Mouse (Mus musculus): ENCODE data around the gene Zfp566. TPM values are rescaled to one million over a fixed set of nuclear protein-coding genes. Genes with fewer than 3 reads are reported as not detected.
A peak's percentile ranks its signal among the peaks of the same experiment; 100 is the strongest.

Gene Zfp566
- total RNA-seq, 2 experiments from 2014 or later = 1.1 to 1.8 TPM

DNA sequence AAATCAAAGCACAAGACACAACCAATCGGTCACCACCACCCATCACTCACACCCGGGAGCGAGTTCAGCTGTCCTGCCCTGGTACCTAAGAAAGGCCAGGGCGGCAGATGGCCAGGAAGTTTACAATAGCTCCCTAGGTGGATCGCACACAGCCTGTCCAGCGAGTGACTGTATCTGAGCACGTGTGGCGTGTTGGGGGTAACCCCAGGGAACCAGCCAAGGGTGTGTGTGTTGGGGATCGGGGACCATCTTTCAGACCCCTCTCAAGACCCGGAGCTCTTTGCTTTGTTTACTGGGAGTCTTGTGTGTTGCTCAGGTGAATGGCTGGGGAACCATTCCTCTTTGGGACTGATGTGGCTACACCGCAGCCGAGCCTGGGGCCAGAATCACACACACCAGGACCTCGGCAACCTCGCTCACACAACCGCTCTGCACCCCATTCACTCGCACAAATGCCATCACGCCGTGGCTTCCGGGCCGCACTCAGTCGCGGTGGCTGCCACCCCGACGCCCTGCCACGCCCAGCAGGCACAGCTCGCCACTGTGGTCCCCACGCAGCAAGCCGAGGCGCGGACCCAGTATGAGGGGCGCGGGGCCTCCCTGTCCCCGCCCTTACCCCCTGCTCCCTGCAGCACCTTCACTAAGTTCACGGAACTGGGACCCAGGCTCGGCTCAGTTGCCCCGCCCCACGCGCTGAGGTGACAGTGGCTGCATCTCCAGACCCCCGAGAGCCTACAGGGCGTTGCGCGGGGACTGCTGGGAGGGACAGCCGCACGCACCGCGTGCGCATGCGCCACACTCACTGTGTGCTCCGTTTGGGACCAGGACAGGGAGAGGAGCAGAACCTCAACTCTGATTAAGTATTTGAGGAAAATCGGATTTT is 17.9 kb downstream of the Zfp566 start, which contains the start of gene Zfp82:
TSS of gene Zfp82 (minus strand) at position 755 of the 883 bp plus-strand sequence.
- DNase-seq = peak; percentile 82
- intact Hi-C loops (cut with DNase I; ENCODE audit: low total_unique reads) = no loop called here

DNA sequence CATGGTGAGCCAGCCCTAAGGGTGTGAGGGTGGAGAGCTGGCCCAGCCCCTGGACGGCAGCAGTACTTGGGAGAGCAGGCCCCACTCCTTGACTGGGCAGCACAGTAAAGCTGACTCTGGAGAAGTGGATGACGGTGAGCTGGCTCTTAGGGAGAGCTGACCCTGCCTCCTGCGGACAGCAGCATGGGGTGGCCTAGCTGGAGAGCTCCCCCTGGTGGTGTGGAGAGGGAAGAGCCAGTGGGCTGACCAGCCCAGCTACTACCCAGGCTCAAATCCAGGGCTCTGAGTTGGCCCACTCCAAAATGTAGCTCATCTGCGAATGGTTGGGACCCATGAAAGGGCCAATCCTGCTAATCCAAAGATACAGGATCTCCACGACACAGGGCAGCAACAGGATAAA is 25.7 kb downstream of the Zfp566 start:
- DNase-seq = no peak
- intact Hi-C loops (cut with DNase I; ENCODE audit: low total_unique reads) = no loop called here

DNA sequence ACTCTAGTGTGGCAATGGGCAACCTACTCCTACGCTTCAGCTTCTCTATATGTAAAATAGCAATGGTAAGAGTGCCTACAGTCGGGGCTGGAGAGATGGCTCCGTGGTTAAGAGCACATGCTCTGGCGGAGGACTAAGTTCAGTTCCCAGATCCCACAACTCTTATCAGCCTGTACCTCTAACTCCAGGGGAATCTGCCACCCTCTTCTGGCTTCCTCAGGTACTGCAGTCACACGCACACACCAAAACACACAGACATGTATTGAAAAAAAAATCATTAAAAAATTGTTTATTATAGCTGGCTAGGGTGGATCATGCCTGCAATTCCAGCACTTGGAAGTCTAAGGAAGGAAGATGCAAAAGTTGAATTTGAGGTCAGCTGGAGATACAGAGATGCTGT is 27.8 kb downstream of the Zfp566 start:
- intact Hi-C loops (cut with DNase I; ENCODE audit: low total_unique reads) = no loop called here
- DNase-seq = no peak

DNA sequence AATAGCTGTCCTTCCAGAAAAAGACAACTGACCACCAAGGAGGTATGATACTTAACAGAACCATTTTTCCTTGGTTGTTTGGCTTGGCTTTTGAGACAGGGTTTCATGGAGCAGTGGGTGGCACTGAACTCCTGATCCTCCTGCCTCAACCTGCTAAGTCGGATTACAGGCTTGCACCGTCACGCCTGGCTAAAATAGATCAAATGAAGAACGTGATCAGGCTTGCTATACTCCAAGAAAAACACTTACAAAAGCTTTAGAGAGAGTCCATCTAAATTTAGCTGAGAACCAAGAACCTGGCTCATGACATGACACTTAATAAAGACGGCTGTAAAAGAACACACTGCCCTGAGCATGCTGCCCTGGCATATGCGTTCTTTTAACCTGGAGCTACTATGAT is 30.0 kb downstream of the Zfp566 start:
- intact Hi-C loops (cut with DNase I; ENCODE audit: low total_unique reads) = no loop called here
- no peak for DNase-seq

DNA sequence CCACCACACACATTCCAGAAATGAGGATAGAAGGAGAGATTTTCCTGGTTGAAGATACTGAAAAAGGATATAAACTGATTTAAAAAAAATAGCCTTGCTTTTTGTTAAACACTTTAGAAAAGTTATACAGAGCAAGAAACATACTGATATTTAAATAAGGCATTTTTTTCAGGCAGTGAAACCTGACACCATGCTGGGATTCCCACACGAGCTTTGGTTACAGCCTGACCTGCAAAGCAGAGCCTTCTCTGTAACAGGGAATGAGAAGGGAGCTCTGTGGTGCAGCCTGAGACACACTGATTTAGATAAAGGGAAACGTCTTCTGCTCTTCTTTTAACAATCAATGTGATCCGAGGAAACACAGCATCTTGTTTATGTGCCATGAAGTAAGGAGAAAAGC is 36.7 kb downstream of the Zfp566 start:
- intact Hi-C loops (cut with DNase I; ENCODE audit: low total_unique reads) = no loop called here
- DNase-seq = no peak

DNA sequence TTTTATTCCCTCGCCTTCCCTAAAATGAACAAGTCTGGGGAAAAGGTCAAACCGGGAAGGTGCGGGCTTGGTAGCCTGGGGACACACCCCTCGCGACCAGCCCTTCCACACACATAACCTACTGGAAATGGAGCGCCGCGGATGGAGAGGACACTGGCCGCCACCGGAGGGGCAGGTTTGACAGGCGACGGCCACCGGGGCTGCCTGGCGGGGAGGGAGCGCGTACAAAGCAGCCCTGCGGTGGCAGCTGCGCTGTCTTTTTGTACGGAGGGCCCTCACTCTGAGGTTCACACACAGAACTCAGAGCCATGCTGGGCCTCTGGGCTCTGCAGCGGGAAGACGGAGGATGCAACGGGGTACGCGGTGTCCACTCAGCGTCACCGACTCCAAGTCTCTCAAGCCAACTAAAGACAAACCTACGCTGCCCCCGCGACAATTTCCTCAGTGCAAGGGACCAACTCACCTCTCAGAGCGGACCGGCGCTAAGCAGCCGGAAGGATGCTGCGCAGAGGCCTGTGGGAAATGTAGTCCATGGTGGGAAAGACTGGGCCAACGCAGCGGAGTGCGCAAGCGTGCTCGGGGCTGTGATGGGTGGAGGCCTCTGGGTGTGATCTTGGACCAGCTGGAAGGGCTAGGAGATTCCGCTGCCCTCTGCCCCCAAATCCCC is 39.3 kb downstream of the Zfp566 start, which contains the start of gene Zfp14:
TSS of gene Zfp14 (minus strand) at position 499 of the 667 bp plus-strand sequence.
- peak; percentile 91 for DNase-seq
- intact Hi-C loops (cut with DNase I; ENCODE audit: low total_unique reads) = no loop called here

DNA sequence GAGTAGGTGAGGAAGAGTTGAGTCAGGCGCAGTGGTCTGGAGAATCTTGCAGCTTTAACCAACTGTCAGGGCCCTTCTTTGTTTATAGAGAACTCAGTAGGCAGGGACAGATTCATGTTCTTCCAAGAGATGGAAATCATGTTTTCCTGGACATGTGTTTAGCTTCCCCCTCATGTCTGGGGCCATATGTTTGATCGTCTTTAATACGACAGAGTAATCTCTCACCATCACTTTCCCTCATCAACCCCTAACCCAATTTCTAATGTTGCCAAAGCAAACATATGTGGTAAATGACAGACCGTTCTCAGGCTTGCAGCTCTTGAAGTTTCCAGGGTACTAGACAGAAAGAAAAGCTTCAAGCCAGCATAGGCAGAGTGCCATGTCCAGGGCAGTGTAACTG is 42.2 kb downstream of the Zfp566 start:
- no peak for DNase-seq
- intact Hi-C loops (cut with DNase I; ENCODE audit: low total_unique reads) = no loop called here

DNA sequence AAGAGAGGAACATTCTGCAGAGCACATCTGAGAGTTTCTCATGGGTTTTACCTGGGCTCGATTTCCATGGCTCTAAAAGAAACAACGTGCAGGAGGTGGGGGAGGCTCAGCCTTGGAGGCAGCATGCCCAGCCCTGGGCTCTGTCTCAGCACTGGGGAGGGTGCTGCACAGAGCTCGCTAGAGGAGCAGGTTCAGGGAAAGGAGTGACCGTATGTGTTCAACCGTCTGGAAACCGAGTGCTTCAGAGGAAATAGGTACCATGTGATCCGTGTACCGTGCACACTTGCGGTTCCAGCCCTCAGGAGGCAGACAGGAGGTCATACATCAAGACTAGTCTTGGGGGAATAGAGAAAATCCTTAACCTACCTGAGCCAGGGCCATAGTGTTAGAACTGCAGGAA is 46.0 kb downstream of the Zfp566 start:
- DNase-seq = no peak
- intact Hi-C loops (cut with DNase I; ENCODE audit: low total_unique reads) = no loop called here

DNA sequence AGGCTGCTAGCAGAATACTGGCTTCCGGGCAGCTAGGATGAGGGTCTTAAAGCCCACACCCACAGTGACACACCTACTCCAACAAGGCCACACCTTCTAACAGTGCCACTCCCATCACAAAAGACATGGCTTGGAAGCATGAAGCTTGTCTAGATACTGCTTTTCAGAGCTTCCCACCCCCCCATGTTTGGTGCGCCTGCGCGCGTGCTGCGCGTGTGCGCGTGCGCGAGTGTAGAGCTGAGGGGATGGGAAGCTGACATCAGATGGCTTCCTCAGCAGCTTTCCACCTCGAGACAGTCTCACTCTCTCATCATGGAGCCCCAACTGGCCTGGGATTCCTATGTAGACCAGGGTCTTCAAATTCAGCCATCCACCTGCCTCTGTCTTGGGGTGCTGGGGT is 56.0 kb downstream of the Zfp566 start:
- intact Hi-C loops (cut with DNase I; ENCODE audit: low total_unique reads) = no loop called here
- no peak for DNase-seq

DNA sequence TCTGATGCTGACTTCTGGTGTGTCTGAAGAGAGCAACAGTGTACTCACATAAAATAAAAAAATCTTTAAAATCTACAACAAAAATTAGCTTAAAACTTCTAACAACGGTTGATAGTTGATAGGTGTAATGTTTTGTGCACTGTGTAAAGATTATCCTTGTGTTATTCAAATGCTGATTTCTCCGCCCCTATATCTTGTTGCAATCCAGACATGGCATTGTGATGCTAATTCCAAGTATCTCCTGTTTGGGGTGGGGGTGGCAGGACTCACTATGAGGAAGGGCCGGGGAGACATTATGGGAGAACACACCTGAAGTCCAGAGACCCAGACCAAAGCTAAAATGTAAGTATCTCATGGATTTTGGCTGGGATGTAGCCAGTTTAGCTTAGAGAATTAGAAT is 58.9 kb downstream of the Zfp566 start:
- intact Hi-C loops (cut with DNase I; ENCODE audit: low total_unique reads) = no loop called here
- no peak for DNase-seq

DNA sequence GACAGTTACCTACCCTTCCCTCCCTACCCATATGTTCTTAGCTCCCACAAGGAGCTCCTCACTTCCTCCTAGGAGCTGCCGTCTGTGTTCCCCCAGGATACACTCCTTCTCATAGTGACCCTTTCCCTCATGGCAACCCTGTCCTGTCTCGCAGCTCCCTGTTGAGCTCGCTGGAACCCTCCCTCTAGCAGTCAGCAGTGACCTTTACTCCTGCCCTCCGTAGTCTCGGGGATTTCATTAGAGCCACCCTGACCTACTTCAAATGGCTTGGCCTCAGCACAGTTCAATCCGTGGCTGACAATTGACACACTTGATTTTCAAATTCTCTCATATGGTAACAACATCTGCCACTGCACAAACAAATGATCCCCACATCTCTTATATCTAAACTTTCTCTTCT is 59.6 kb downstream of the Zfp566 start:
- intact Hi-C loops (cut with DNase I; ENCODE audit: low total_unique reads) = no loop called here
- no peak for DNase-seq

DNA sequence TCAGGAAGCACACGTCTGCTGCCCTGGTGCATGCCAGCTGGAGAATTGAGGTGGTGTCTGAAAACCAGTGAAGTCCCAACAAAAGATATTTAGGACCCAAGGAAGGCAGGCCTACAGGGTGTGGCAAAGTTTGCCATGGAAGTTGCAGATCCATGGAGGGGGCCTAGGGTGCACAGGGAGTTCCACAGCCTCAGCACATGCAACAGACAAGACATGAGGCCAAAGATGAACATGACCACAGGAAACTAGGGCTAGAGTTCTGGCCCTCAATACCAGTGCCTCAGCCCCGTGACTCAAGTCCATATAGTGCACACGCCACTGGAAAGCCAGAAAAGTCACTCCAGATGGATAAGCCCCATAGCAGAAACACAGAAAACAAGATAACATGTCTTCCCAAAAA is 61.8 kb downstream of the Zfp566 start:
- intact Hi-C loops (cut with DNase I; ENCODE audit: low total_unique reads) = no loop called here
- no peak for DNase-seq

Small RNAs within 50 kb of the gene (microRNA-seq; reads per million reads assigned to microRNA genes)
- gene Gm23368 = 0 reads per million in 2 experiments

Other genes starting within 250 kb of the Zfp566 start
- gene Zfp940, start 236.9 kb downstream of the Zfp566 start, total RNA-seq (2021) = under 1 TPM; 0.27 to 0.35 TPM
- gene Zfp420, start 230.5 kb downstream of the Zfp566 start, total RNA-seq (2021) = 1 to 10 TPM; 2.2 to 2.6 TPM
- 1 to 10 TPM; 6.0 to 8.0 TPM for gene Zfp27, start 184.0 kb downstream of the Zfp566 start, total RNA-seq (2021)
- 1 to 10 TPM; 5.9 to 8.1 TPM for gene Zfp383, start 182.3 kb downstream of the Zfp566 start, total RNA-seq (2021)
- gene Zfp74, start 136.4 kb downstream of the Zfp566 start, total RNA-seq (2021) = 1 to 10 TPM; 4.8 to 7.3 TPM
- gene Zfp568, start 106.6 kb downstream of the Zfp566 start, total RNA-seq (2021) = 10 to 100 TPM; 28.5 to 42.5 TPM
- gene Zfp14, start 39.1 kb downstream of the Zfp566 start, total RNA-seq (2021) = 1 to 10 TPM; 1.5 to 2.0 TPM
- 1 to 10 TPM; 1.0 to 1.6 TPM for gene Zfp82, start 17.6 kb downstream of the Zfp566 start, total RNA-seq (2021)
- gene Gm26920, start 117 bp downstream of the Zfp566 start, total RNA-seq (2021) = under 1 TPM in 1 of 2 experiments, not detected in 1; 0.80 TPM
- gene Zfp260, start 4.2 kb upstream of the Zfp566 start, total RNA-seq (2021) = 10 to 100 TPM; 29.9 to 33.5 TPM
- 1 to 10 TPM; 1.6 to 2.9 TPM for gene Zfp382, start 31.4 kb upstream of the Zfp566 start, total RNA-seq (2021)
- 10 to 100 TPM; 23.5 to 27.0 TPM for gene Zfp146, start 79.2 kb upstream of the Zfp566 start, total RNA-seq (2021)
- gene Cox7a1, start 93.6 kb upstream of the Zfp566 start, total RNA-seq (2021) = 100 to 1,000 TPM; 827 to 966 TPM
- 100 to 1,000 TPM; 275 to 320 TPM for gene Capns1, start 108.3 kb upstream of the Zfp566 start, total RNA-seq (2021)
- gene Polr2i, start 141.4 kb upstream of the Zfp566 start, total RNA-seq (2021) = 10 to 100 TPM; 56.0 to 61.2 TPM
- gene Tbcb, start 141.7 kb upstream of the Zfp566 start, total RNA-seq (2021) = 10 to 100 TPM; 26.8 to 37.2 TPM
- gene Ovol3, start 145.2 kb upstream of the Zfp566 start, total RNA-seq (2021) = under 1 TPM in 1 of 2 experiments, not detected in 1; 0.33 TPM
- gene Thap8, start 189.6 kb upstream of the Zfp566 start, total RNA-seq (2021) = under 1 TPM; 0.16 to 0.29 TPM
- gene Wdr62, start 189.9 kb upstream of the Zfp566 start, total RNA-seq (2021) = 1 to 10 TPM; 2.9 to 3.1 TPM
- 10 to 100 TPM; 18.2 to 20.9 TPM for gene Clip3, start 201.2 kb upstream of the Zfp566 start, total RNA-seq (2021)
- gene Alkbh6, start 218.2 kb upstream of the Zfp566 start, total RNA-seq (2021) = 10 to 100 TPM; 16.0 to 17.4 TPM
- 1 to 10 TPM; 1.0 to 1.1 TPM for gene Syne4, start 224.3 kb upstream of the Zfp566 start, total RNA-seq (2021)
- under 1 TPM; 0.51 to 0.78 TPM for gene E130208F15Rik, start 231.2 kb upstream of the Zfp566 start, total RNA-seq (2021)
- gene Sdhaf1, start 233.4 kb upstream of the Zfp566 start, total RNA-seq (2021) = 10 to 100 TPM in 1 of 2 experiments, 1 to 10 TPM in 1; 7.8 to 10.6 TPM